Mouse (Mus musculus) G1E (cell line): Measurements from ENCODE around the gene Rfwd3. TPM values are rescaled to one million over a fixed set of nuclear protein-coding genes. Genes with fewer than 3 reads are reported as not detected.

ENCODE experiments used
- ATAC-seq: 2 replicates; pipeline ENCODE4 v1.8.0; 2016; ENCODE audit warnings: mild to moderate bottlenecking; ENCODE audit not compliant: insufficient number of reproducible peaks, poor library complexity, low FRiP score, severe bottlenecking; ENCODE audit errors: extremely low read depth
- DNase-seq: peaks from one replicate; pipeline ENCODE4 v3.0.0; 2012; ENCODE audit warnings: low spot score
- H3K27me3 ChIP-seq: 2 replicates; pipeline ENCODE4 v1.6.1; 2012; ENCODE audit warnings: mild to moderate bottlenecking, low read length, inconsistent platforms; ENCODE audit not compliant: insufficient read depth
- H3K36me3 ChIP-seq: replicated peaks from 2 replicates; pipeline ENCODE3; 2012; ENCODE audit warnings: mild to moderate bottlenecking, inconsistent platforms
- H3K4me1 ChIP-seq: 2 replicates; pipeline ENCODE4 v1.6.1; 2012; ENCODE audit warnings: low read depth, low read length, inconsistent platforms, mixed read lengths; ENCODE audit not compliant: insufficient read depth
- H3K4me3 ChIP-seq: 2 replicates; pipeline ENCODE4 v1.5.1; 2012; ENCODE audit warnings: low read depth, mild to moderate bottlenecking, inconsistent platforms, low read length, moderate library complexity, mixed read lengths
- H3K9me3 ChIP-seq: replicated peaks from 2 replicates; pipeline ENCODE4 v1.6.1; 2012; ENCODE audit warnings: inconsistent platforms
- CTCF ChIP-seq: IDR thresholded peaks from 2 replicates; pipeline ENCODE4 v1.5.1; 2012; ENCODE audit warnings: low read depth, low read length, inconsistent platforms, mixed read lengths
- GATA1 ChIP-seq: IDR thresholded peaks from 2 replicates; pipeline ENCODE4 v1.6.1; 2012; ENCODE audit warnings: borderline replicate concordance, low read length, inconsistent platforms, mixed read lengths
- GATA2 ChIP-seq: IDR thresholded peaks from 2 replicates; pipeline ENCODE4 v1.6.1; 2012; ENCODE audit warnings: low read depth, low read length, inconsistent platforms, borderline replicate concordance
- POLR2AphosphoS5 ChIP-seq: IDR thresholded peaks from 2 replicates; pipeline ENCODE4 v1.6.1; 2012; ENCODE audit warnings: low read depth, low read length, inconsistent platforms; ENCODE audit not compliant: insufficient replicate concordance
- TAL1 ChIP-seq: conservative IDR thresholded peaks from 2 replicates; pipeline ENCODE4 v1.6.1; 2012; ENCODE audit warnings: low read depth, low read length, inconsistent platforms, mixed read lengths
- polyA plus RNA-seq: library from polyadenylated mRNA; stranded (reverse); fragments of >175 nt; gene quantifications from 2 replicates; pipeline ENCODE4 v1.2.3, GENCODE M21; 2012
- total RNA-seq, 2 experiments: library from RNA; stranded (forward) in 1 of 2; stranded (reverse) in 1 of 2; fragments of 200-1000 nt in 1 of 2; fragments of >200 nt in 1 of 2; fragmentation: Nextera tagmentation in 1 of 2; gene quantifications; 2 replicates each; pipeline ENCODE4 v1.2.3; 2014 to 2017

The Rfwd3 gene
- total RNA-seq (2014; fragmentation: Nextera tagmentation) (58.1 and 72.0 TPM in 2 replicates), total RNA-seq (2017) (79.2 and 83.2 TPM in 2 replicates), polyA plus RNA-seq (4.0 and 4.9 TPM in 2 replicates)

DNA sequence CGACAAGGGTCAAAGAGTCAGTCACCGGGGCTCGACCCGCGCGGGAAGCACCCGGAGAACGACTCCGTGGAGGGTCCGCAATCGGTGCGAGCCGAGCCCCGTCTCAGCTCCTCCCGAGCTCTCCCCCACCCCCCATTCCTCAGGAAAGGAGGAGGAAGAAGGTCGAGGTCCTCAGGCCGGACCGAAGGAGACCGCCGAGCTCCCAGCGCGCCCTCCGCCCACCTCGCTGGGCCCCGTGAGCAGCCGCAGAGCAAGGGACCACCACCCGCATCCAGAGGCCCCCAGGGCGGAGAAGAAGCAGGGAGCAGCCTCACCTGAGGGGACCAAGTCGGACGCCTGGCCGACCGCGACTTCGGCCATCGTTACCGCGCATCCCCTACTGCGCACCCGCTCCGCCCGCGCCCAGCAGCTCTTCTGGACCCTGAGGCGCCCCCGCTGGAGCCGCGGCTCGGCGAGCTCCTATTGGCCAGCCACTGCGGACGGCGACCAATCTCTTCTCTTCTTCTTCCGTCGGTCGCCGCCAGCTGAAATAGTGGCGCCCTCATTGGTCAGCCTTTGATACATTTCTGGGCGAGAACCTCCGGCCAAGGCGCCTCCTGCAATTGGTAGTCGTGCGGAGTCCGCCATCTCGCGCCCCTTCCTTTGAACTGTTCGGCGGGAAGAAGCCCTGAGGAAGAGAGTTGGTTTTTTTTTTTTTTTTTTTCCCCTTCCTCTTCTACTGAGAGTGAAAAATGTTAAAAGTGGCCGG is at the start of gene Rfwd3:
Gene Rfwd3, minus strand, starts transcription at position 402 of the 748 bp plus-strand sequence.
- Histone ChIP-seq H3K27me3 (no peaks in the 10 kb centered on the region), H3K36me3 (peaks cover 24% of the 10 kb centered on the region), H3K9me3 (no peaks in the 10 kb centered on the region), H3K4me3 (peak within 1 kb of the TSS; percentile 91), H3K4me1 (peaks cover 21% of the 10 kb centered on the region)
- DNase-seq, result peak; percentile 97
- TF ChIP-seq POLR2AphosphoS5 (no peak), TAL1 (no peak), GATA1 (no peak), GATA2 (no peak), CTCF (no peak)
- peak; percentile 100 for ATAC-seq

DNA sequence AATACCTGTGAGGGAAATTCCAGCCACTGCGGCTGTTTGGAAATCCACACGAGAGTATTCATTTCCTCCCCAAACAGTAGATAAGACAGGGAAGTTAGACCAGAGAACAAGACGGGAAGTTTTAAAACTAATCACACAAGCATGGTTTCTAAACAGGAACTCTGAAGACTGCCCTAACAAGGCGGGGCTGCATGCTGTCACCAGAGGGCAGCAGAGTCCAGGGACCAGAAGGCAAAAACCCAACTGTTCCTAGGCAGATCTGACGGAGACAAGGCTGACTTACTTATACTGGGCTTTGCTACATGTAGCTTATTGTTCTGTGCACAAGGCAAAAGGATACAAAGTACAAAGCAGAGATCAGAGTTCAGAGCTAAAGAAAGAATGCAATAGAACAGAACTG is 43.2 kb upstream of the Rfwd3 start:
- TF ChIP-seq GATA2, result no peak
- peak; percentile 77 for TF ChIP-seq CTCF
- no peak for ATAC-seq
- Histone ChIP-seq H3K36me3 (no peaks in the 10 kb centered on the region), H3K4me1 (peaks cover 7% of the 10 kb centered on the region), H3K4me3 (no peak overlapping the region), H3K9me3 (no peaks in the 10 kb centered on the region), H3K27me3 (peaks cover 42% of the 10 kb centered on the region)
- DNase-seq, result peak; percentile 58

DNA sequence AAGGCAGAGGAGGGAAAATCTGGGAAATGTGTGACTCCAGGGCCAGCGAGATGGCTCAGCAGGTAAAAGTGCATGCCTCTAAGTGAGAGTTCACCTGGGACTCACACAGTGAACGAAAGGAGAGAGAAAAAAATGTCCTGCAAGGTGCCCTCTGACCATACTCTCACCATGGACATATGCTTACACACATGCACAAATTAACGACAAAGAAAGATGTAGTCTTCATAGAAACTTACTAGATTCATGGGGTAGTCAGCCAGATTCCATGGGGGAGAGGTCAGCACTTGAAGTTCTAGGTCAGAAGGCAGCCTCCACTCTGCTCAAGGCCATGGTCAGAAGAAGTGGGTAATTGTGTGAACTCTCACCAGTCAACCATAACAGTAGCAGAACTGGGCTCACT is 40.2 kb upstream of the Rfwd3 start:
- H3K27me3 ChIP-seq, result peaks cover 33% of the 10 kb centered on the region
- H3K4me3 ChIP-seq, result no peak overlapping the region
- no peaks in the 10 kb centered on the region for H3K9me3 ChIP-seq
- ATAC-seq, result no peak
- DNase-seq, result no peak
- TF ChIP-seq POLR2AphosphoS5 (no peak), TAL1 (no peak), GATA2 (no peak), CTCF (no peak), GATA1 (no peak)
- H3K36me3 ChIP-seq, result no peaks in the 10 kb centered on the region
- peaks cover 17% of the 10 kb centered on the region for H3K4me1 ChIP-seq

DNA sequence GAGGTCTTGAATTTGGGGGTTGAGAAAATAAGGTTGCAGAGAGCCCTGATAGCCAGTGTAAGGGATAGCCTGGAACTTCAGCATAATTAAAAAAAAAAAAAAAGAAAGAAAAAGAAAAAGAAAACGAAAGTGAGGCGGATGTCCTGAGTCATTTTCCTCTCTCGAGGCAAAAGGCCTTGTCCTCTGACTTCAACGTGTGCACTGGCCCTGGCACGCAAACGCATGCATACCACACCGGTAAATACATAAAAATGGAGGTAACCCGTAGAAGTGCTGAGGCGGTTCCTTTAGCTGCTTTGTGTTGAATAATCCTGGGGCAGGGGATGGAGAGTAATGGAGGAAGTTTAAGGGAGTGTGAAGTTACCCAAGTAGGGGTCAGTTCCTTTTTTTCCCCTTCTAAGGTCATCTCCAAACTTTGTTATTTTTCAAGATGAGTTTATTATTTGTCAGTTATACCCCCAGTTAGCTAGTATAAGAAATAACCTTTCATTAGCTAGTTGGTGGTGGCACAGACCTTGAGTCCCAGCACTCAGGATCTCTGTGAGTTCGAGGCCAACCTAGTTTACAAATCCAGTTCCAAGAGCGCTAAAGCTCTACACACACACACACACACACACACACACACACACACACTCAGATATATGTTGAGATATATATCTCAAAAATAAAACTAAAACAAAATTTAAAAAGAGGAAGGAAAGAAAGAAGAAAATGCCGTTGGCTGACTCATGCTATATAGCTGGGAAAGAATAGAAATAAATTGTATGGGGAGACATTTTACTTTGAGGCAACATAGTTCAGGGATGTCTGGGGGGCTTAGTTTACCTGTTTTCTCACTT is 38.6 kb upstream of the Rfwd3 start:
- no peak overlapping the region for H3K4me3 ChIP-seq
- no peak for DNase-seq
- H3K36me3 ChIP-seq, result no peaks in the 10 kb centered on the region
- H3K27me3 ChIP-seq, result peaks cover 37% of the 10 kb centered on the region
- peaks cover 17% of the 10 kb centered on the region for H3K4me1 ChIP-seq
- H3K9me3 ChIP-seq, result no peaks in the 10 kb centered on the region
- ATAC-seq, result no peak
- TF ChIP-seq POLR2AphosphoS5 (no peak), GATA2 (no peak), TAL1 (no peak), CTCF (no peak), GATA1 (no peak)

DNA sequence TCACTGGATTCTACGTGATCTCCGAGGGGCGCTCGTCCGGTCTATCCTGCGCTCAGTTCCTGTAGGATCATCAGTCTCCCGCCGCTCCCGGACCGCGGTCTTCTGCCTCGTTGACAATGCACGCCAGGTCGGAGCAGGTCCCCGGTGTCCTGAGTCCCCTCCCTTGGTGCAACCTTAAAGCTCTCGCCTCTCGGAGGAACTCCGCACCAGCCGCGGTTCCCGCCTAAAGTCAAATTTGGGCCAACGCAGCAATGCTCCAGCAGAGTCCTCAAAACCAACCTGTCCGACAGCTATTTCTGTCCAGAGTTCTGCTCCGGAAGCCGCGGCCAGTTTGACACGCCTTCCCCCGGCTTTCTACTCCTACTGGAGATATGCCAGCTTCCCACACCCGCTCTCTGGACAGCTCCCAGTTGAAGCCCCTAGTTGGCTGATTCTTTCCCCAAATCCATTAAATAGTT is 37.9 kb upstream of the Rfwd3 start, which contains the start of gene Mlkl:
Gene Mlkl, minus strand, starts transcription at position 288 of the 458 bp plus-strand sequence.
- no peaks in the 10 kb centered on the region for H3K9me3 ChIP-seq
- no peaks in the 10 kb centered on the region for H3K36me3 ChIP-seq
- peak within 1 kb of the TSS; percentile 14; the same call in 1 of the 2 replicates for H3K4me3 ChIP-seq
- no peak for ATAC-seq
- peaks cover 40% of the 10 kb centered on the region for H3K27me3 ChIP-seq
- no peak for DNase-seq
- peaks cover 13% of the 10 kb centered on the region for H3K4me1 ChIP-seq
- no peak for TF ChIP-seq POLR2AphosphoS5

DNA sequence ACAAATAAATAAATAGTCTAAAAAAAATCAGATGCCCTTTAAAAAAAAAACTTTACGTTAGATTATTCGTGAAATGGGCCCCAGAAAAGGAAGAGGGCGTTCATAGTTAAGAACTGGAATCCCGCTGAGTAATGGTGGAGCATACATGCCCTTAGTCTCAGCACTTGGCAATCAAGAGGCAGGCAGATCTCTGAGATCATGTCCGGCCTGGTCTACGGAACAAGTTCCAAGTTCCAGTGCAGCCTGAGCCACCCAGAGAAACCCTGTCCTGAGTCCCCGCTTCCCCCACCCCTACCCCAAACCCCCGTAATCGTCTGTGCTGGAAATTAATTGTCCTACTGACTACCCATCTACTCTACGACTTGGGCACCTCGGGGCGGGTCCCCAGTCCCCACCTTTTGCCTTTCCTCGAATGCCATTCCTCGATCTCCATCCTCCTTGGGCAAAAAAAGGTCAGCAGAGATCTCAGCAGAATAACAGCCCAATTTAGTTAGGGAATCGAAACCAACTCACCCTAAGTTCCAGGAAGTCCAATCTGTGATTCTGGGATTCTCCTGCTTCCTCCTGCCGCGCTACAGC is 37.4 kb upstream of the Rfwd3 start:
- DNase-seq (no peak), ATAC-seq (no peak)
- no peaks in the 10 kb centered on the region for H3K9me3 ChIP-seq
- H3K27me3 ChIP-seq, result peaks cover 41% of the 10 kb centered on the region
- H3K36me3 ChIP-seq, result no peaks in the 10 kb centered on the region
- H3K4me1 ChIP-seq, result peaks cover 13% of the 10 kb centered on the region
- TF ChIP-seq POLR2AphosphoS5 (no peak), GATA1 (no peak), TAL1 (no peak), CTCF (no peak), GATA2 (no peak)
- H3K4me3 ChIP-seq, result peak overlapping the region; percentile 14; the same call in 1 of the 2 replicates
